Mouse (Mus musculus): ENCODE results near the gene Tex101.
"Not testable (repeated sequence)": the region's sequence is repeated elsewhere in the genome, so short reads cannot be mapped to it uniquely, and the experiment has no call there.

Tex101 gene

GRCm38 (mm10) chr7:24676575-24676974 lies at the start of gene Tex101:
Gene Tex101, minus strand, starts transcription at chr7:24676675.
- no peak for DNase-seq (ENCODE audit: extremely low read depth, insufficient read length, low spot score)

GRCm38 (mm10) chr7:24715039-24715438 lies 38.6 kb upstream of the Tex101 start:
- no peak for DNase-seq (ENCODE audit: extremely low read depth, insufficient read length, low spot score)

GRCm38 (mm10) chr7:24708832-24709292 lies 32.4 kb upstream of the Tex101 start, which contains the start of gene BC049730:
Gene BC049730, plus strand, starts transcription at chr7:24709242.
- DNase-seq (ENCODE audit: extremely low read depth, insufficient read length, low spot score): no peak

DNA sequence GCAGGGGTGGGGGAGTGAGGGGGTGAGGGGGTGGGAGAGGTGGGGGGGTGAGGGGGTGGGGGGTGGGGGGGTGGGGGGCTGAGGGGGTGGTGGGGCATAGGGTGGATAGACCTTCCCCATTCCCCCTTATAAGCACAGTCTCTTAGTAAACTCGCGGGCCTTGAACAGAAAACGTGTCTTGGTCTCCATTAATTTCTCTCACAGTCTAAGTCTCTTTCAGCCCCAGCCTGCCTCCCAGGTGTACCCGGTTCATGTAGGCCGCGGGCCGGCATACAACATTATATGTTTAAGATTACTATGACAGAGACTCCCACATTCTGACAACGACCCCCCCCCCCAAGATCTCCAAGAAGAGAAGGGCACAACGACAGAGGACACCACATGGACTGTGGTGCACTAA lies 26.4 kb upstream of the Tex101 start:
- not testable (repeated sequence) for DNase-seq (ENCODE audit: extremely low read depth, insufficient read length, low spot score)

GRCm38 (mm10) chr7:24697891-24698290 lies 21.4 kb upstream of the Tex101 start:
- not testable (repeated sequence) for DNase-seq (ENCODE audit: extremely low read depth, insufficient read length, low spot score)

DNA sequence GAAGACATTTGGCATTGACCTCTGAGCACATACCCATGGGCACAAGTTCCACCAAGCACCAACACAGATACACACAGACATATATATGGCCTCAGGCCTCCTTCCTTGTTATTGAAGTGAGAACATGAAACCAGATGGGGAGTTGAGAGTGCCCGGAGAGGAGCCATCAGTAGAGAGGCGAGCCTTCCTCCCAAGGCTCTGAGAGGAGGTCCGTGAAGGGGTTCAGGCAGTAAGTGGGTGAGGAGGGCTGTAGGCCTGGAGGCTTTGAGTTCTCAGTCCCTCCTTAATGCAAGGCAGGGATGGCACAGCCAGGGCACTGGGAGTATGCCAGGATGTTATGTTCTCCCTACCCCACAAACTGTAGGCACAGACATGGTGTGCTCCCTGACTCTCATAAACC lies 16.2 kb upstream of the Tex101 start:
- DNase-seq (ENCODE audit: extremely low read depth, insufficient read length, low spot score): not testable (repeated sequence)

GRCm38 (mm10) chr7:24687519-24687918 lies 11.0 kb upstream of the Tex101 start:
- DNase-seq (ENCODE audit: extremely low read depth, insufficient read length, low spot score): not testable (repeated sequence)

DNA sequence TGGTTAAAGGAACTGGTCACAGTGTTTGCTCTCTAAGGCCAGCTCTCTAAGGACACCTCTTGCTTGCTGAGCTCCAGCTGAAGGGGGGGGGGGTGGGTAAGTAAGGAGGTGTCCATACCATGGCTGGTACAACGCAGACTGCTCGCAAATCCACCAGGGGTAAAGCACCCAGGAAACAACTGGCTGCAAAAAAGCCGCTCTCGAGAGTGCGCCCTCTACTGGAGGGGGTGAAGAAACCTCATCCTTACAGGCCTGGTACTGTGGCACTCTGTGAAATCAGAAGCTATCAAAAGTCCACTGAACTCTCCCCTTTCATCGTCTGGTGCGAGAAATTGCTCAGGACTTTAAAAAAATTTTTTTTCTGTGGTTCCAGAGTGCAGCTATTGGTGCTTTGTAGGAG lies 7.6 kb upstream of the Tex101 start:
- DNase-seq (ENCODE audit: extremely low read depth, insufficient read length, low spot score): not testable (repeated sequence)

DNA sequence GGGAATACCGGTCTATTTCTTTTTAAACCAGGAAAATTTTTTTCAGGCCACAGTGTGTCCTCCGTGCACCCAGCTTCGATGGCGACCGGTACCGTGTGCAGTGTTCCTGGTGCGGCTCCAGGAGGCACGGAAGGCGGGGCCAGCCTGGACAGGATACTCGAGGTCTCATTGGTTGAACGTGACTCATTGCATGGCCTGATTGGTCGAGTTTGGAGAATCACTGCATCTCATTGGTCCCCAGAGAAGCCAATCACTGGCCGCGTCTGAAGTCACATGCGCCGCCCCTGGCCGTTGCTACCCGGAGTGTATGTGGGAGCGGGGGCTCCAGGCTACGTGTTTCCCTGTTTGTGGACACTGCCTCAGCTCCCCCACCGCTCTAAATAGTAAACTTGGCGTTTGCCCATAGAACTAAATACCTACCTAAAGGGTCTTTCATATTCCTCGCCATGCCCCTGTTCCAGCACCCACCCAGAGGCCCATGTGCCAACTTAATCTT lies 4.5 kb downstream of the Tex101 start:
- DNase-seq (ENCODE audit: extremely low read depth, insufficient read length, low spot score): no peak

DNA sequence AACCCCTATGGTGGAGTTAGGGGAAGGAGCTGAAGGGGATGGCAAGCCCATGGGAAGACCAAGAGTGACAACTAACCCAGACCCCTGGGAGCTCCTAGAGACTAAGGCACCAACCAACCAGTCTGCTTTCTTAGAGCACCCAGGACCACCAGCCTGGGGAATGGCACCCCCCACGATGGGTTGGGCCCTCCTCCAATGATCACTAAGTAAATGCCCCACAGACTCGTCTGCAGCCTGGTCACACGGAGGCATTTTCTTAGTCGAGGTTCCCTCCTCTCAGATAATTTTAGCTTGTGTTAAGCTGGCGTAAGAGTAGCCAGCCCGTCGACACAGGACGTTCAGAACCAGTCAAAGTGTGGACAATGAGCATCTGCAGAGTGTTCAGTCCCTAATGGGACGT lies 11.5 kb downstream of the Tex101 start:
- no peak for DNase-seq (ENCODE audit: extremely low read depth, insufficient read length, low spot score)

- no peak for DNase-seq (ENCODE audit: extremely low read depth, insufficient read length, low spot score)
Measured at GRCm38 (mm10) chr7:24664301-24664700, 12.2 kb downstream of the Tex101 start.

DNA sequence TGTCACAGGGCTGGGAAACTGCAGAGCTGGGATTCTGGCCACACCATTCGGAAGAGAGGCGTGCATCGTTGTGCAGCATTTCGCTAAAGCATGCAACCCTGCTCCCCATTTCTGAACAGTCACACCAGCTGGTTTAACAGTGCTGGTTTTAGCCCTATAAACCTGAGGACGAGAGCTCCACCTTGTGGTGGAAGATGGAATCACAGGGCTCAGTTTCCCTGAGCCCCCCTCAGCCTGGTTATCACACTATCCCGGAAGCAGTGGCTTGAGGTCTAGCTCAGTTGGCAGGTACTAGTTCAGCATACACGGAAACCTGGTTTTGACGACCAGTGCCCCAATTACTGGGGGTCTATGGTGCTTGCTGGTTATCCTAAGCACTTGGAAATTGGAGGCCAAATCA lies 13.9 kb downstream of the Tex101 start:
- DNase-seq (ENCODE audit: extremely low read depth, insufficient read length, low spot score): peak; percentile 43

DNA sequence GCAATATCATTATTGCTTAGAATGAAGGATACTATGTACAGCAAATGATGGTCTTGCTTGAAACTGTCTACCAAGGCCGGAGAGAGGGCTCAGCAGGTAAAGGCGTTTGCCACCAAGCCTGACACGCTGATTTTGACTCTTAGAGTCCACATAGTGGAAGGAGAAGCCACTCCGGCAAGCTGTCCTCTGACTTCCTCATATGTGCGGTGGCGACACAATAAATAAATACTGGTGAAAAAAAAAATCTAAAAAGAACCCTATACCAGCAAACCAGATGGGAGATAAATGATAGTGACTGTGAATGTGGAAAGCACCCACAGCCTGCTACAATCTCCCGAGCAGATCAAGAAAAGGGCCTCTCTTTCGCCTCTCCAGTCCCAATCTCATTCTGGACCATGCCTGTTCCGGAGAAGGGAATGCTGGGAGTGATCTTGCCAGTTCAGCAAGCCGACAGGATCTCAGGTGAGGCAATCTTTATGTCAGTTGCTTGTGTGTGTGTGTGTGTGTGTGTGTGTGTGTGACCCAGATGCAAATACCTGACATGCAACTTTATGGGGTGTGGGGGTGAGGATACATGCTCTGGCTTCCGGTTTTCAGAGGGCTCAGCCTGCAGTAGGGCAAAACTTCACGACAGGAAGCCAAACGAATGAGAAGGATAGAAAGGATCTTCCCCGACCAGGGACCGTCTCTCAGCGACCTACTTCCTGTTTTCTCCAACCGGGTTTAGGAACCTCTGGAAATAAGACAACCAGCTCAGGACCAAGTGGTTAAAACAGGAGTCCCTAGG lies 15.2 kb downstream of the Tex101 start:
- DNase-seq (ENCODE audit: extremely low read depth, insufficient read length, low spot score): no peak

GRCm38 (mm10) chr7:24659737-24660357 lies 16.6 kb downstream of the Tex101 start:
- no peak for DNase-seq (ENCODE audit: extremely low read depth, insufficient read length, low spot score)

- DNase-seq (ENCODE audit: extremely low read depth, insufficient read length, low spot score): no peak
Measured at GRCm38 (mm10) chr7:24653681-24654080, 22.8 kb downstream of the Tex101 start.

- no peak for DNase-seq (ENCODE audit: extremely low read depth, insufficient read length, low spot score)
Measured at GRCm38 (mm10) chr7:24646486-24646885, 30.0 kb downstream of the Tex101 start.

DNA sequence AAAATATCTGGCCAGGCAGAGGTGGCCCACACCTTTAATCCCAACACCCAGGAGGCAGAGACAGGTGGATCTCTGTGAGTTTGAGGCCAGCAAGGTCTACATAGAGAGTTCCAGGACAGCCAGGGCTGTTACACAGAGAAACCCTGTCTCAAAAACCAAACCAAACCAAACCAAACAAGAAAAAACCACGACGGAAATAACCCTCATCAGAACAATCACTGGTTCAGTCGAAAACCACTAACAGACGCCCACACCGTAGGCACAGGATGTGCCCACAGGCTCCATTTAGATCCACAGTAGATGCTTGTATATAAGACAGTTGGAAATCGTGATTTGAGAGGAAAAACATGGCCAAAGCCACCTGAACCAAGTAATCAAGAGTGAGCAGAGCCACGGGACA lies 31.5 kb downstream of the Tex101 start:
- DNase-seq (ENCODE audit: extremely low read depth, insufficient read length, low spot score): no peak

DNA sequence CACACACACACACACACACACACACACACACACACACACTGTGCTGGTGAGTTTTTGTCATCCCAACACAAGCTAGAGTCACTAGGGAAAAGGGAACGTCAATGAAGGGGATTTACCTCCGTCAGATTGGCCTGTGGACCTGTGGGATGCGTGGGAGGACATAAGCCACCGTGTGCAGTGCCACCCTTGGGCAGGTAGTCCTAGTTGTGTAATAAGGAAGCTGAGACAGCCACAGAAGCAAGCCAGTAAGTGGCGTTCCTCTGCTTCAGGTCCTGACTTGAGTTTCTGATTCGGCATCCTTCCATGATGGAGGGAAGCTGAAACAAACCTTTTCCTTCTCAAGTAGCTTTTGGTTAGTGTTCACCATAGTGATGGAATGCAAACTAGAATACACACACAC lies 32.0 kb downstream of the Tex101 start:
- no peak for DNase-seq (ENCODE audit: extremely low read depth, insufficient read length, low spot score)

DNA sequence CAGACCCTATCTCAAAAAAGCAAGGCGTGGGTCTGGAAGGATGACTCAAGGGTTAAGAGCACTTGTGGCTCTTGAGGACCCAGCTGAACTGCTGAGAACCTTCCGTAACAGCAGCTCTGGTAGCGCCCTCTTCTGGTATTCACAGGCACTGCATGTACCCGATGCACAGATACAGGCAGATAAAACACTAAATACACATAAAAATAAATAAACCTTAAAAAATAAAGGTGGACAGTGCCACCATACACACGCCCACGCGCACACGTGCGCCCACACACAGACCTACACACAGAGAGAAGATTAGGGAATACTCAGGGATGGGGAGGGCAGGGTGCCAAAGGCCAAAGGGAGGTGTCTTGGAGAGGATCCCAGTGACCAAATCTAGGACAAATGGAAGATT lies 34.0 kb downstream of the Tex101 start:
- DNase-seq (ENCODE audit: extremely low read depth, insufficient read length, low spot score): no peak

- no peak for DNase-seq (ENCODE audit: extremely low read depth, insufficient read length, low spot score)
Measured at GRCm38 (mm10) chr7:24640450-24640849, 36.0 kb downstream of the Tex101 start.

- no peak for DNase-seq (ENCODE audit: extremely low read depth, insufficient read length, low spot score)
Measured at GRCm38 (mm10) chr7:24638026-24638856, 38.2 kb downstream of the Tex101 start.
